Mouse (Mus musculus): ENCODE data around the gene Gabpa.

DNA sequence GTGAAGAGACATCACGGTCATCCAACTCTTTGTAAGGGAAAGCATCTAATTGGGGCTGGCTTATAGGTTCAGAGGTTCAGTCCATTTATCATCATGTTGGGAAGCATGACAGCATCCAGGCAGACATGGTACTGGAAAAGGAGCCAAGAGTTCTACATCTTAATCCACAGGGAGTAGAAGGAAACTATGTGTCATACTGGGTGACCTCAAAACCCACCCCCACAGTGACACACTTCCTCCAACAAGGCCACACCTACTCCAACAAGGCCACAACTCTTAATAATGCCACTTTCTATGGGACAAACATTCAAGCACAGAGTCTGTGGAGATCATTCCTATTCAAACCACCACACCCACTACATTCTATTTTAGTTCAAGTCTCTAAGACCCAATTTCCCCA is 24.5 kb upstream of the Gabpa start:
- no peak for TF ChIP-seq MAX (IDR thresholded peaks at IDR 0.05; ENCODE audit: low read depth)
- TF ChIP-seq POLR2A (IDR thresholded peaks at IDR 0.05; ENCODE audit: insufficient read length, low read depth): no peak
- no peak for TF ChIP-seq TCF12 (IDR thresholded peaks at IDR 0.05; ENCODE audit: insufficient read depth, poor library complexity, severe bottlenecking)
- TF ChIP-seq MYOD1 (IDR thresholded peaks at IDR 0.05; ENCODE audit: control insufficient read depth in 1 of 3, insufficient read length in 2 of 3, low read depth in 2 of 3): no peak
- no peak for TF ChIP-seq USF1 (IDR thresholded peaks at IDR 0.05; ENCODE audit: low read depth)

All from myocyte (in vitro differentiated cells).